8 mouse cellular contexts compared by ENCODE assay signal in genomic region chr6:135065236-135065957, GRCm38 (mm10). TPM values are rescaled to one million over a fixed set of nuclear protein-coding genes. Genes with fewer than 3 reads are reported as not detected.
DNase-seq lines count a peak whose midpoint lies in the region; ATAC-seq lines count a peak whose summit lies in the region.

TSS of gene Gprc5a (plus strand) at chr6:135065651.

- H3K27ac ChIP-seq in embryonic facial prominence, embryonic 10.5 days (replicated peaks): peak within 1 kb of the TSS; percentile 72
- 0 out of 2 replicates have a peak within 1 kb of the TSS, but pooled peaks have one; percentile 17 for H3K27ac ChIP-seq in heart, embryonic 12.5 days (ENCODE audit: poor library complexity, severe bottlenecking)
- peak within 1 kb of the TSS; percentile 57; the same call in 1 of the 2 replicates for H3K27ac ChIP-seq in kidney, embryonic 16.5 days (ENCODE audit: low read length)

- DNase-seq in A20 (ENCODE audit: low read depth, low spot score) (peak; percentile 54), NIH3T3 (ENCODE audit: low read depth) (peak; percentile 85)
- DNase-seq in embryonic facial prominence, embryonic 10.5 days (ENCODE audit: low spot score): peak; percentile 79
- peak; percentile 86 to 87 for DNase-seq in lung, postnatal 4 days
- peak; percentile 29 for DNase-seq in skeletal muscle tissue, adult 2 months (ENCODE audit: low read depth, low spot score)
- no peak for DNase-seq in cerebellum, adult 11-12 months

- H3K36me3 ChIP-seq in embryonic facial prominence, embryonic 10.5 days (replicated peaks): no peaks in the 10 kb centered on the region
- H3K36me3 ChIP-seq in heart, embryonic 12.5 days: no peaks in the 10 kb centered on the region
- H3K36me3 ChIP-seq in kidney, embryonic 16.5 days (ENCODE audit: insufficient read depth, low read length): no peaks in the 10 kb centered on the region

- peak within 1 kb of the TSS; percentile 70 for H3K9ac ChIP-seq in heart, embryonic 12.5 days
- H3K9ac ChIP-seq in kidney, embryonic 16.5 days (replicated peaks; ENCODE audit: low read length): peak within 1 kb of the TSS; percentile 73

- peak; percentile 78 for ATAC-seq in heart, embryonic 12.5 days (ENCODE audit: insufficient number of reproducible peaks, low FRiP score)
- ATAC-seq in kidney, embryonic 16.5 days (ENCODE audit: low FRiP score, low TSS enrichment): peak; percentile 90

- peak within 1 kb of the TSS; percentile 62 for H3K4me3 ChIP-seq in embryonic facial prominence, embryonic 10.5 days
- H3K4me3 ChIP-seq in heart, embryonic 12.5 days: peak within 1 kb of the TSS; percentile 55
- peak within 1 kb of the TSS; percentile 65 for H3K4me3 ChIP-seq in kidney, embryonic 16.5 days (ENCODE audit: low read length)

- WGBS in embryonic facial prominence, embryonic 10.5 days: under 1% methylated on average over 44 of the region's 44 CpGs
- under 1% methylated on average over 44 of the region's 44 CpGs for WGBS in heart, embryonic 12.5 days
- under 1% methylated on average over 43 of the region's 44 CpGs for WGBS in kidney, embryonic 16.5 days

- H3K9me3 ChIP-seq in embryonic facial prominence, embryonic 10.5 days: no peaks in the 10 kb centered on the region
- no peaks in the 10 kb centered on the region for H3K9me3 ChIP-seq in heart, embryonic 12.5 days (replicated peaks)
- no peaks in the 10 kb centered on the region for H3K9me3 ChIP-seq in kidney, embryonic 16.5 days (ENCODE audit: low read length)

- peaks cover 48% of the 10 kb centered on the region for H3K27me3 ChIP-seq in embryonic facial prominence, embryonic 10.5 days (replicated peaks; ENCODE audit: low read depth, poor library complexity, severe bottlenecking)
- H3K27me3 ChIP-seq in heart, embryonic 12.5 days (replicated peaks): peaks cover 17% of the 10 kb centered on the region; the same call in 1 of the 2 replicates
- no peaks in the 10 kb centered on the region for H3K27me3 ChIP-seq in kidney, embryonic 16.5 days (ENCODE audit: insufficient read depth, low read length)

- peaks cover 32% of the 10 kb centered on the region for H3K4me1 ChIP-seq in embryonic facial prominence, embryonic 10.5 days
- peaks cover 25% of the 10 kb centered on the region for H3K4me1 ChIP-seq in heart, embryonic 12.5 days (replicated peaks)
- H3K4me1 ChIP-seq in kidney, embryonic 16.5 days (ENCODE audit: insufficient read depth, low read length): peaks cover 29% of the 10 kb centered on the region

- H3K4me2 ChIP-seq in heart, embryonic 12.5 days: peak within 1 kb of the TSS; percentile 95
- H3K4me2 ChIP-seq in kidney, embryonic 16.5 days (replicated peaks; ENCODE audit: low read depth, low read length): peak within 1 kb of the TSS; percentile 87

RNA-seq across cellular contexts. Expression of gene Gprc5a, which starts in this region (rescaled TPM):
- polyA plus RNA-seq in embryonic facial prominence, embryonic 10.5 days (2016; fragmentation: Nextera tagmentation; extraction: Ambion mirVana): 2.5 and 2.8 TPM in 2 replicates
- 4.0 and 4.8 TPM in 2 replicates for polyA plus RNA-seq in heart, embryonic 12.5 days (2016; fragmentation: Nextera tagmentation; extraction: Ambion mirVana)
- 14.3 and 16.7 TPM in 2 replicates for polyA plus RNA-seq in kidney, embryonic 16.5 days (2015; fragmentation: Nextera tagmentation; extraction: Ambion mirVana)

Comparison
In these comparisons a context has a peak if more than half of its experiments do, and no peak if none do; other contexts are left out.
1. H3K27ac ChIP-seq: peak in every context shown above with its lines; median percentile 72 in embryonic facial prominence, embryonic 10.5 days; 57 in kidney, embryonic 16.5 days; 17 in heart, embryonic 12.5 days.